Mouse (Mus musculus) left cerebral cortex, postnatal 14 days (tissue): ENCODE measurements around the gene Ankrd36. TPM values are rescaled to one million over a fixed set of nuclear protein-coding genes. Genes with fewer than 3 reads are reported as not detected.

Experiments used
- DNase-seq, 2 experiments: peaks; one replicate each; pipeline ENCODE4 v3.0.0; 2021 to 2022; ENCODE audit warnings: low spot score in 2 of 2, mixed read lengths in 1 of 2
- intact Hi-C: fragments of 180-260 bp; cut with DNase I; formaldehyde crosslinking; loops from one replicate; pipeline ENCODE4 v1.15.1; 2025
- total RNA-seq, 2 experiments: library from RNA; stranded (reverse); gene quantifications; 2 replicates each; pipeline ENCODE4 v1.2.3; 2021

Gene Ankrd36
- total RNA-seq, 2 experiments from 2014 or later, result not detected

- intact Hi-C loops, result no loop called here
- DNase-seq, result no peak
These were observed 147.6 kb downstream of the Ankrd36 start for GRCm38 (mm10) chr11:5716938-5717705.

- no peak for DNase-seq
- intact Hi-C loops, result loop anchor here (2.0 kb wide), 1 partner anchor 78 kb away; no protein-coding TSS in a partner anchor
These were observed 149.3 kb downstream of the Ankrd36 start for GRCm38 (mm10) chr11:5718611-5719354.

GRCm38 (mm10) chr11:5729582-5729981 lies 160.1 kb downstream of the Ankrd36 start:
- intact Hi-C loops, result no loop called here

GRCm38 (mm10) chr11:5732401-5732800 lies 162.9 kb downstream of the Ankrd36 start:
- intact Hi-C loops, result no loop called here
- DNase-seq, result no peak

More at GRCm38 (mm10) chr11:5729582-5729981, 160.1 kb downstream of the Ankrd36 start:
- DNase-seq, result no peak

GRCm38 (mm10) chr11:5734323-5734722 lies 164.8 kb downstream of the Ankrd36 start:
- no peak for DNase-seq
- intact Hi-C loops, result no loop called here

GRCm38 (mm10) chr11:5737137-5737536 lies 167.7 kb downstream of the Ankrd36 start:
- DNase-seq, result no peak
- intact Hi-C loops, result no loop called here

Other genes starting within 250 kb of the Ankrd36 start
- gene Znrf3, start 124.8 kb upstream of the Ankrd36 start, total RNA-seq, result 10 to 100 TPM; 22.1 to 23.9 TPM
- 10 to 100 TPM; 79.2 to 97.0 TPM for gene Xbp1, start 49.0 kb upstream of the Ankrd36 start, total RNA-seq
- gene Ccdc117, start 27.5 kb upstream of the Ankrd36 start, total RNA-seq, result 10 to 100 TPM; 10.8 to 11.7 TPM
- 10 to 100 TPM; 88.4 to 89.7 TPM for gene Mrps24, start 146.0 kb downstream of the Ankrd36 start, total RNA-seq
- gene Urgcp, start 192.7 kb downstream of the Ankrd36 start, total RNA-seq, result 10 to 100 TPM; 55.9 to 60.8 TPM
- 10 to 100 TPM; 78.4 to 79.8 TPM for gene Dbnl, start 218.8 kb downstream of the Ankrd36 start, total RNA-seq
- gene Pgam2, start 234.0 kb downstream of the Ankrd36 start, total RNA-seq, result 10 to 100 TPM; 11.6 to 13.9 TPM